Mouse (Mus musculus): ENCODE data around the gene L3mbtl2. TPM values are rescaled to one million over a fixed set of nuclear protein-coding genes. Genes with fewer than 3 reads are reported as not detected.

The L3mbtl2 gene
- polyA plus RNA-seq (2012; rRNA removed), result 11.7 and 16.9 TPM in 2 replicates

GRCm38 (mm10) chr15:81663697-81664561, at the start of gene L3mbtl2:
TSS of gene L3mbtl2 (plus strand) at chr15:81663889.
- under 1% methylated on average over 55 of the region's 55 CpGs for WGBS

GRCm38 (mm10) chr15:81649516-81650455, 13.9 kb upstream of the L3mbtl2 start:
- TF ChIP-seq POLR2A (IDR thresholded peaks at IDR 0.05; ENCODE audit: borderline replicate concordance, extremely low read depth, low read depth, low read length) (no peak), CTCF (IDR thresholded peaks at IDR 0.05; ENCODE audit: insufficient read depth, low read length) (no peak)
- DNase-seq, result no peak
- no peaks in the 10 kb centered on the region for H3K4me1 ChIP-seq (ENCODE audit: control insufficient read depth, insufficient read depth, low read length)
- 83% methylated on average over 8 of the region's 8 CpGs for WGBS
- H3K4me3 ChIP-seq (replicated peaks; ENCODE audit: extremely low read depth, low read depth, low read length), result no peak overlapping the region

More at GRCm38 (mm10) chr15:81663697-81664561, at the start of gene L3mbtl2:
- peak; percentile 86 for DNase-seq
- Histone ChIP-seq H3K4me3 (replicated peaks; ENCODE audit: extremely low read depth, low read depth, low read length) (peak within 1 kb of the TSS; percentile 95), H3K4me1 (ENCODE audit: control insufficient read depth, insufficient read depth, low read length) (peaks cover 3% of the 10 kb centered on the region; the same call in 1 of the 2 replicates)
- peak; percentile 40; the same call in 1 of the 2 replicates for TF ChIP-seq POLR2A (IDR thresholded peaks at IDR 0.05; ENCODE audit: borderline replicate concordance, extremely low read depth, low read depth, low read length)
- TF ChIP-seq CTCF (IDR thresholded peaks at IDR 0.05; ENCODE audit: insufficient read depth, low read length), result no peak

GRCm38 (mm10) chr15:81650636-81651035, 13.1 kb upstream of the L3mbtl2 start:
- WGBS, result 81% methylated on average over 7 of the region's 7 CpGs
- DNase-seq, result no peak
- H3K4me1 ChIP-seq (ENCODE audit: control insufficient read depth, insufficient read depth, low read length), result no peaks in the 10 kb centered on the region
- TF ChIP-seq POLR2A (IDR thresholded peaks at IDR 0.05; ENCODE audit: borderline replicate concordance, extremely low read depth, low read depth, low read length) (no peak), CTCF (IDR thresholded peaks at IDR 0.05; ENCODE audit: insufficient read depth, low read length) (no peak)
- no peak overlapping the region for H3K4me3 ChIP-seq (replicated peaks; ENCODE audit: extremely low read depth, low read depth, low read length)

- 92% methylated on average over 2 of the region's 2 CpGs for WGBS
- TF ChIP-seq POLR2A (IDR thresholded peaks at IDR 0.05; ENCODE audit: borderline replicate concordance, extremely low read depth, low read depth, low read length) (no peak), CTCF (IDR thresholded peaks at IDR 0.05; ENCODE audit: insufficient read depth, low read length) (no peak)
- no peak overlapping the region for H3K4me3 ChIP-seq (replicated peaks; ENCODE audit: extremely low read depth, low read depth, low read length)
- H3K4me1 ChIP-seq (ENCODE audit: control insufficient read depth, insufficient read depth, low read length), result peaks cover 3% of the 10 kb centered on the region; the same call in 1 of the 2 replicates
- DNase-seq, result no peak
Measured at GRCm38 (mm10) chr15:81661701-81662100, 2.0 kb upstream of the L3mbtl2 start.

GRCm38 (mm10) chr15:81663281-81663680, 408 bp upstream of the L3mbtl2 start:
- TF ChIP-seq CTCF (IDR thresholded peaks at IDR 0.05; ENCODE audit: insufficient read depth, low read length) (no peak), POLR2A (IDR thresholded peaks at IDR 0.05; ENCODE audit: borderline replicate concordance, extremely low read depth, low read depth, low read length) (no peak)
- H3K4me3 ChIP-seq (replicated peaks; ENCODE audit: extremely low read depth, low read depth, low read length), result no peak overlapping the region
- 59% methylated on average over 10 of the region's 10 CpGs for WGBS
- DNase-seq, result no peak
- peaks cover 3% of the 10 kb centered on the region; the same call in 1 of the 2 replicates for H3K4me1 ChIP-seq (ENCODE audit: control insufficient read depth, insufficient read depth, low read length)

- DNase-seq, result no peak
- no peak for TF ChIP-seq POLR2A (IDR thresholded peaks at IDR 0.05; ENCODE audit: borderline replicate concordance, extremely low read depth, low read depth, low read length)
- no peak for TF ChIP-seq CTCF (IDR thresholded peaks at IDR 0.05; ENCODE audit: insufficient read depth, low read length)
- peaks cover 3% of the 10 kb centered on the region; the same call in 1 of the 2 replicates for H3K4me1 ChIP-seq (ENCODE audit: control insufficient read depth, insufficient read depth, low read length)
- no peak overlapping the region for H3K4me3 ChIP-seq (replicated peaks; ENCODE audit: extremely low read depth, low read depth, low read length)
- WGBS, result 88% methylated on average over 10 of the region's 10 CpGs
Measured at GRCm38 (mm10) chr15:81666957-81667356, 3.3 kb downstream of the L3mbtl2 start.

GRCm38 (mm10) chr15:81670231-81670640, 6.5 kb downstream of the L3mbtl2 start:
- no peak for TF ChIP-seq POLR2A (IDR thresholded peaks at IDR 0.05; ENCODE audit: borderline replicate concordance, extremely low read depth, low read depth, low read length)
- peak; percentile 59 for TF ChIP-seq CTCF (IDR thresholded peaks at IDR 0.05; ENCODE audit: insufficient read depth, low read length)
- 75% methylated on average over 4 of the region's 4 CpGs for WGBS
- DNase-seq, result no peak
- H3K4me1 ChIP-seq (ENCODE audit: control insufficient read depth, insufficient read depth, low read length), result no peaks in the 10 kb centered on the region
- no peak overlapping the region for H3K4me3 ChIP-seq (replicated peaks; ENCODE audit: extremely low read depth, low read depth, low read length)

- H3K4me1 ChIP-seq (ENCODE audit: control insufficient read depth, insufficient read depth, low read length), result no peaks in the 10 kb centered on the region
- TF ChIP-seq CTCF (IDR thresholded peaks at IDR 0.05; ENCODE audit: insufficient read depth, low read length) (no peak), POLR2A (IDR thresholded peaks at IDR 0.05; ENCODE audit: borderline replicate concordance, extremely low read depth, low read depth, low read length) (no peak)
- no peak overlapping the region for H3K4me3 ChIP-seq (replicated peaks; ENCODE audit: extremely low read depth, low read depth, low read length)
- no peak for DNase-seq
- 44% methylated on average over 3 of the region's 3 CpGs for WGBS
Measured at GRCm38 (mm10) chr15:81676637-81677036, 12.9 kb downstream of the L3mbtl2 start.

GRCm38 (mm10) chr15:81680301-81680805, 16.7 kb downstream of the L3mbtl2 start:
- TF ChIP-seq CTCF (IDR thresholded peaks at IDR 0.05; ENCODE audit: insufficient read depth, low read length) (no peak), POLR2A (IDR thresholded peaks at IDR 0.05; ENCODE audit: borderline replicate concordance, extremely low read depth, low read depth, low read length) (no peak)
- Histone ChIP-seq H3K4me1 (ENCODE audit: control insufficient read depth, insufficient read depth, low read length) (no peaks in the 10 kb centered on the region), H3K4me3 (replicated peaks; ENCODE audit: extremely low read depth, low read depth, low read length) (no peak overlapping the region)
- no peak for DNase-seq
- WGBS, result 94% methylated on average over 4 of the region's 4 CpGs
